Mouse (Mus musculus) limb, embryonic 14.5 days (tissue): Measurements from ENCODE around the gene Elovl6. TPM values are rescaled to one million over a fixed set of nuclear protein-coding genes. Genes with fewer than 3 reads are reported as not detected.

Experiments used
- ATAC-seq: fragments of 200-750 bp; cut with Nextera tagmentation; 2 replicates; pipeline ENCODE4 v1.8.0; 2017; ENCODE audit warnings: low read depth, moderate number of reproducible peaks, moderate TSS enrichment; ENCODE audit not compliant: low FRiP score
- DNase-seq: peaks from one replicate; pipeline ENCODE4 v3.0.0-alpha.2; 2015; ENCODE audit warnings: low spot score
- H3K27ac ChIP-seq: fragments of 300-500 bp; sonication (generic); replicated peaks from 2 replicates; pipeline ENCODE4 v1.5.1; 2014; ENCODE audit warnings: low read depth, mild to moderate bottlenecking, low read length, moderate library complexity, mixed read lengths
- H3K27me3 ChIP-seq: fragments of 300-500 bp; sonication (generic); 2 replicates; pipeline ENCODE4 v1.6.1; 2014; ENCODE audit warnings: low read length, mixed read lengths; ENCODE audit not compliant: control insufficient read depth, insufficient read depth
- H3K36me3 ChIP-seq: fragments of 300-500 bp; sonication (generic); 2 replicates; pipeline ENCODE4 v1.6.1; 2014; ENCODE audit warnings: mild to moderate bottlenecking, low read length, moderate library complexity, mixed read lengths; ENCODE audit not compliant: control insufficient read depth, insufficient read depth
- H3K4me1 ChIP-seq: fragments of 300-500 bp; sonication (generic); 2 replicates; pipeline ENCODE4 v1.6.1; 2014; ENCODE audit warnings: antibody characterized with exemption, low read length, mixed read lengths; ENCODE audit not compliant: control insufficient read depth, insufficient read depth
- H3K4me2 ChIP-seq: fragments of 300-500 bp; sonication (generic); replicated peaks from 2 replicates; pipeline ENCODE4 v1.6.1; 2014; ENCODE audit warnings: low read depth, mild to moderate bottlenecking, low read length, moderate library complexity; ENCODE audit not compliant: severe bottlenecking
- H3K4me3 ChIP-seq: fragments of 300-500 bp; sonication (generic); replicated peaks from 2 replicates; pipeline ENCODE4 v1.5.1; 2014; ENCODE audit warnings: low read length
- H3K9ac ChIP-seq: fragments of 300-500 bp; sonication (generic); 2 replicates; pipeline ENCODE4 v1.6.1; 2014; ENCODE audit warnings: mild to moderate bottlenecking, low read depth, low read length, moderate library complexity; ENCODE audit not compliant: severe bottlenecking
- H3K9me3 ChIP-seq: fragments of 300-500 bp; sonication (generic); 2 replicates; pipeline ENCODE4 v1.6.1; 2016; ENCODE audit warnings: low read length; ENCODE audit not compliant: control insufficient read depth
- POLR2A ChIP-seq: fragments of 200-500 bp; IDR thresholded peaks from 2 replicates; pipeline ENCODE4 v1.8.0; 2012; ENCODE audit warnings: inconsistent platforms, mild to moderate bottlenecking, moderate library complexity, borderline replicate concordance; ENCODE audit not compliant: insufficient read depth, insufficient read length; ENCODE audit errors: extremely low read depth
- WGBS: fragments of 180-500 bp; shearing (Covaris S2); extraction: QIAGEN DNeasy Blood & Tissue Kit; methylation state at CpG from one replicate; pipeline ENCODE4 v1.1.7; 2014; 5-methylcytosine and 5-hydroxymethylcytosine counted together
- polyA plus RNA-seq, 2 experiments: library from polyadenylated mRNA; depleted of rRNA in 1 of 2; stranded (reverse) in 1 of 2; unstranded in 1 of 2; fragments of >200 nt; fragmentation: Nextera tagmentation in 1 of 2; extraction: Ambion mirVana in 1 of 2; gene quantifications; 2 replicates each; pipeline versions ENCODE4 v1.2.1 to v1.2.3; 2012 to 2014

Elovl6 gene
- polyA plus RNA-seq, 2 experiments = 23.2 to 27.0 TPM

DNA sequence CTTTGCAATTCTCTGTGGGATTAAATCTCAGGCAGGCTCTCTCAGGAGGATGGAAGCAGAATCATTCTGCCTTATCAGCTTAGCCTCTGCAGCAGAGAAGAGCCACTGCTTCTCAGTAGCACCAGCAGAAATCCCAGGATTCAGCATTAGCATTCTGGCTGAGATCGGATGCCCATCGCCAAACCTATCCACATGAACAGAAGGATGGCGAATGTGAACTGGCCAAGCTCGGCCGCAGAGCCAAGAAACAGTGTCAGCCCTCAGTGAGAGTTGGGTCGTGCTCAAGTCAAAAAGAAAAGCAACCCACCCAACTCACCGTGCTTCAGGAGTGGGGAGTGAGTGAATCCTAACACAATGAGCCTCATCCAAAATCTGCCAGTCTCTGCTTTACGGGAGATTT lies 119.6 kb downstream of the Elovl6 start:
- TF ChIP-seq POLR2A = no peak
- DNase-seq = no peak
- Histone ChIP-seq H3K9ac (no peak overlapping the region), H3K4me3 (no peak overlapping the region), H3K27me3 (no peaks in the 10 kb centered on the region), H3K4me1 (peaks cover 19% of the 10 kb centered on the region), H3K9me3 (no peaks in the 10 kb centered on the region), H3K36me3 (no peaks in the 10 kb centered on the region), H3K27ac (no peak overlapping the region), H3K4me2 (no peak overlapping the region)
- no peak for ATAC-seq
- WGBS = 93% methylated on average over 8 of the region's 8 CpGs

DNA sequence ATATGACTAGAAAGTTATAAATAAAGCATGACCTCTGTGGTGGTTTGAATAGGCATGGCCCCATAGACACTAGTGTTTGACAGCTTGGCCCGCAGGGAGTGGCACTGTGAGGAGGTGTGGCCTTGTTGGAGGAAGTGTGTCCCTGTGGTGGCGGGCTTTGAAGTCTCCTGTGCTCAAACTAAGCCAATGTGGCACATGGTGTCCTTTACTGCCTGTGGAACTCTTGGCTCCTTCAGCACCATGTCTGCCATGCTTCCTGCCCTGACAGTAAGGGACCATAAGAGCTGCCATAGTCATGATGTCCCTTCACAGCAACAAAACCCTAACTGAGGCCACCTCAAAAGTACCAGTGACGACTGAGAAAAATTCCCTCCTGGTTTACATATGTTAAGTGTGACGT lies 120.3 kb downstream of the Elovl6 start:
- Histone ChIP-seq H3K36me3 (no peaks in the 10 kb centered on the region), H3K9me3 (no peaks in the 10 kb centered on the region), H3K4me3 (no peak overlapping the region), H3K27me3 (no peaks in the 10 kb centered on the region), H3K27ac (no peak overlapping the region), H3K4me2 (no peak overlapping the region), H3K9ac (no peak overlapping the region), H3K4me1 (peaks cover 16% of the 10 kb centered on the region)
- TF ChIP-seq POLR2A = no peak
- WGBS = 77% methylated on average over 4 of the region's 4 CpGs
- ATAC-seq = no peak
- no peak for DNase-seq

DNA sequence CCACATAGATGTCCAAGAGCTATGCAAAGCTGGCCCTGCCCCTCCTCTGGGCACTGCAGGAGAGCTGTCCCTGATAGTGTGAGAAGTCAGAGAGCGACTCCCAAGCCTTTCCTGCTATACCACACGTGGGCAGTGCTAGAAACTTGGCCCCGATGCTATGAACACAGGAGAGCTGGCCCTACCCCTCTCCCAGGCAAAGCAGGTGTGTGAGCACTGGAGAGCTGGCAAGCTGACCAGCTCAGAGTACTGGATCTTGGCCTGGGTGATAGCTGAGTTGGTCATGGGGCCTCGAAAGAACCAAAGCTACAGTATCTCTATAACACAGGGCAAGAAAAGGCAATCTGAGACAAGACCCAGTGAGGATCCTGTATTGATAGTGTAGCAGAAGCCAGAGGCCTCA lies 124.4 kb downstream of the Elovl6 start:
- DNase-seq (no peak), ATAC-seq (no peak)
- H3K4me3 ChIP-seq = no peak overlapping the region
- no peak overlapping the region for H3K27ac ChIP-seq
- H3K9me3 ChIP-seq = no peaks in the 10 kb centered on the region
- H3K9ac ChIP-seq = no peak overlapping the region
- no peak overlapping the region for H3K4me2 ChIP-seq
- no peaks in the 10 kb centered on the region for H3K36me3 ChIP-seq
- TF ChIP-seq POLR2A = no peak
- no peaks in the 10 kb centered on the region for H3K27me3 ChIP-seq
- WGBS = 77% methylated on average over 4 of the region's 4 CpGs
- H3K4me1 ChIP-seq = peaks cover 3% of the 10 kb centered on the region; the same call in 1 of the 2 replicates

DNA sequence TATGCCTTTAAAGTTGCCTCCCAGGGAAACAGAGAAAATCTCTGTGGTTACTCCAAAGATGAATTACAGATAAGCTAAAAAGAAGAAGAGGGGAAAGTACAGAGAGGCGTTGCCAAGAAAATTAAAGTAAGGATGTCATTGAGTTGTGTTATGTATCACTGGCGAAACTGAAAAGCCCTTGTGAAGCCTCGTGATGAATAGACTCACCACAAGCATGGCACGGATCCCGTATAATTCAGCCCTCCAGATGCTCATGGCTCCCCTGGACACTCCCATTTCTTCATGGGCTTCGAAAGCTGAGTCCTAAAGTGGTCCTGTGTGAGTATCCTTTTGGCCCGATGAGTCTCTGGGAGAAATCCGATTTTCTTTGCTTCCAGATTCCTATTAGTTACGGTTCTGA lies 125.1 kb downstream of the Elovl6 start:
- DNase-seq = no peak
- WGBS = 86% methylated on average over 9 of the region's 9 CpGs
- Histone ChIP-seq H3K36me3 (no peaks in the 10 kb centered on the region), H3K27ac (no peak overlapping the region), H3K4me2 (no peak overlapping the region), H3K9me3 (no peaks in the 10 kb centered on the region), H3K4me3 (no peak overlapping the region), H3K27me3 (no peaks in the 10 kb centered on the region), H3K4me1 (peaks cover 3% of the 10 kb centered on the region; the same call in 1 of the 2 replicates), H3K9ac (no peak overlapping the region)
- no peak for ATAC-seq
- TF ChIP-seq POLR2A = no peak

DNA sequence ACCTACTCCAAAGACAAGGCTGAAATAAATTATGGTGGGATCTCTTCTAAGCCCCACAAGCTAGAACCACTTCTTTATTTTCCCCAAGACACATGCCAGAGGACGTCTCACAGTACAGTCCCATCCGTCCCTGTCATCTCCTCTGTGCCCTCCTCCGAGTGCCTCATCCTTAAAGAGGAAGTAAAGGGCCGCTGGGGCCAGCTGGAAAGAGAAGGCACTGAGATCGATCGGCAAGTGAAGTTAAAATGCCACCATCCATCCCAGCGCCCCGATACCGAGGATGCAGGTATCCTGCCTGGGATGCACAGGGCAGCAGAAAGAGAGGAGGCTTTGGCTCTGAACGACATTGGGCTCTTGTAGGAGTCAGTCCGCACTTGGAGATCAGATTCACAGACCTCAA lies 125.6 kb downstream of the Elovl6 start:
- no peak overlapping the region for H3K4me2 ChIP-seq
- H3K9ac ChIP-seq = no peak overlapping the region
- ATAC-seq (no peak), DNase-seq (no peak)
- no peaks in the 10 kb centered on the region for H3K36me3 ChIP-seq
- no peak overlapping the region for H3K27ac ChIP-seq
- H3K27me3 ChIP-seq = no peaks in the 10 kb centered on the region
- TF ChIP-seq POLR2A = no peak
- 85% methylated on average over 11 of the region's 11 CpGs for WGBS
- peaks cover 3% of the 10 kb centered on the region; the same call in 1 of the 2 replicates for H3K4me1 ChIP-seq
- H3K9me3 ChIP-seq = no peaks in the 10 kb centered on the region
- no peak overlapping the region for H3K4me3 ChIP-seq

DNA sequence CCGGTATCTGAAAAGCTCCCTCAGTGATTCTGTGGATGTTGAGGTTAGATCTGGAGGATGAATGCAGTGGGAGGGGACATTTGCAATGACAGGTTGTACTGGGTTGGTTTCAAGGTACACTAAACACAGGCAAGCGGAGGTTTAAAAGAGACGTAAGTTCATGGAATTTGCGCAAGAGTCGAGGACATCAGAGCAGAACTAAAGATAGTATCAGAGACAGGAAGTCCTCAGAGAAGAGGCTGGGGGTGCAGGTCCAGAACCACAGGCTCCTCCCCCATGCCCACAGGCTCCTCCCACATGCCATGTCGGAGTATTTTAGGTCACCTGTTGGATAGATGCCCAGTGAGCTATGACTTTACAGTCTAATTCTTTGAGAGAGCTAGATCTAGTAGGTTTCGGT lies 126.6 kb downstream of the Elovl6 start:
- H3K4me2 ChIP-seq = no peak overlapping the region
- H3K9me3 ChIP-seq = no peaks in the 10 kb centered on the region
- DNase-seq (no peak), ATAC-seq (no peak)
- no peaks in the 10 kb centered on the region for H3K27me3 ChIP-seq
- H3K4me1 ChIP-seq = peaks cover 3% of the 10 kb centered on the region; the same call in 1 of the 2 replicates
- no peak overlapping the region for H3K27ac ChIP-seq
- no peak overlapping the region for H3K9ac ChIP-seq
- no peak for TF ChIP-seq POLR2A
- WGBS = 86% methylated on average over 7 of the region's 7 CpGs
- no peak overlapping the region for H3K4me3 ChIP-seq
- H3K36me3 ChIP-seq = no peaks in the 10 kb centered on the region
